Mouse (Mus musculus) c-Kit-negative CD71-positive TER-119-positive erythroid progenitor cells, embryonic 14.5 days (primary cell): ENCODE measurements around the gene Epha6.

Experiments used
- DNase-seq: peaks from one replicate; pipeline ENCODE4 v3.0.0-alpha.2; 2013; ENCODE audit warnings: low read depth, low spot score

The Epha6 gene

GRCm38 (mm10) chr16:60605061-60605831 lies at the start of gene Epha6:
TSS of gene Epha6 (minus strand) at chr16:60605531.
- DNase-seq = no peak

GRCm38 (mm10) chr16:60651716-60652115 lies 46.4 kb upstream of the Epha6 start:
- no peak for DNase-seq

- DNase-seq = no peak
Measured at GRCm38 (mm10) chr16:60628091-60628490, 22.8 kb upstream of the Epha6 start.

- no peak for DNase-seq
Measured at GRCm38 (mm10) chr16:60605832-60606583, 677 bp upstream of the Epha6 start.

GRCm38 (mm10) chr16:60604613-60605012 lies 718 bp downstream of the Epha6 start:
- DNase-seq = no peak

GRCm38 (mm10) chr16:60585322-60585721 lies 20.0 kb downstream of the Epha6 start:
- DNase-seq = no peak

- no peak for DNase-seq
Measured at GRCm38 (mm10) chr16:60584695-60585094, 20.6 kb downstream of the Epha6 start.

GRCm38 (mm10) chr16:60570546-60570945 lies 34.8 kb downstream of the Epha6 start:
- DNase-seq = no peak

GRCm38 (mm10) chr16:60544385-60544784 lies 60.9 kb downstream of the Epha6 start:
- DNase-seq = no peak

- DNase-seq = no peak
Measured at GRCm38 (mm10) chr16:60538233-60538632, 67.1 kb downstream of the Epha6 start.

GRCm38 (mm10) chr16:60509707-60510106 lies 95.6 kb downstream of the Epha6 start:
- DNase-seq = no peak

GRCm38 (mm10) chr16:60499567-60499966 lies 105.8 kb downstream of the Epha6 start:
- no peak for DNase-seq

- no peak for DNase-seq
Measured at GRCm38 (mm10) chr16:60475776-60476175, 129.6 kb downstream of the Epha6 start.

- DNase-seq = no peak
Measured at GRCm38 (mm10) chr16:60468200-60468785, 137.0 kb downstream of the Epha6 start.

- DNase-seq = no peak
Measured at GRCm38 (mm10) chr16:60435283-60435682, 170.0 kb downstream of the Epha6 start.

GRCm38 (mm10) chr16:60434241-60434640 lies 171.1 kb downstream of the Epha6 start:
- DNase-seq = no peak

GRCm38 (mm10) chr16:60395306-60395705 lies 210.0 kb downstream of the Epha6 start:
- DNase-seq = no peak

- DNase-seq = no peak
Measured at GRCm38 (mm10) chr16:60392961-60393360, 212.4 kb downstream of the Epha6 start.

- DNase-seq = no peak
Measured at GRCm38 (mm10) chr16:60375147-60375546, 230.2 kb downstream of the Epha6 start.

GRCm38 (mm10) chr16:60283963-60284362 lies 321.4 kb downstream of the Epha6 start:
- no peak for DNase-seq

- no peak for DNase-seq
Measured at GRCm38 (mm10) chr16:60274109-60274508, 331.2 kb downstream of the Epha6 start.
